Mouse (Mus musculus) T-helper 2 cell (primary cell): ENCODE measurements around the gene Rac2.

Experiments used
- in situ Hi-C: fragments of 300-600 bp; cut with MboI, MseI; formaldehyde crosslinking; loops from one replicate; pipeline ENCODE4 v1.15.1; 2025; ENCODE audit warnings: high pct_unique_total_duplicates

Rac2 gene

DNA sequence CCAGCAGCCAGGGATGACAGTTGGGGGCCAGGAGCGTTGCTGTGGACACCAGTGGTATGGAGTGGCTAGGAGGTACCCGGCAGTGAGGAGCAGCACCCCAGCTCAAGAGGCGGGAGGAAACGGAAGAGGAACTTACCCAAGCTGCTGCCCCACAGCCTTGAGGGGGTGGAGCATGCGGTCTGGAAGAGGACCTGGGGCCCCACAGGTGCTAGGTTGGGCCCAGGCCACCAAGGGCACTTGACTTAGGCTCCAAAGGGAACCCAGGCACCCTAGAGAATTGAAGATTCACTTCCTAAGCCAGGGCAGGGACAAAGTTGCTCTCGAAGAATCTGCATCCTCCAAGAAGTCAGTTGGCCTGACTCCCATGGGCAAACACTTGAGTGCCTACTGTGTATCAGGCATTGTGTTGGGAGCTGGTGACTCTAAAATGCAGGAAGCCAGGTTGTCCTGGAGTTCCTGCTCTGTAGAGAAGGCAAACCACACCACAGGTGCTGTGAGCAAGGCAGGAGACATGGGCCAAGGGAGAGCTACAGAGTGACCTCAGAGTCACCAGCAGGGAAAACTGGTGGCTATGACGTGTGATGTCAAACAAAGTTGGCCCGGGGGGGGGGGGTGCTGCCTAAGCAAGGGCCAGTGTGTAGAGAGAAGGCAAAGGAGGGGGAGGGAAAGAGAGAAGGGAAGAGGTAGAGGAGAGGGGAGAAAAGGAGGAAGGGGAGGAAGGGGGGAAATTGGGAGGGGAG lies at the start of gene Rac2:
Gene Rac2 (minus strand): TSS at position 126 of the 740 bp plus-strand sequence.
- in situ Hi-C loops = no loop called here

DNA sequence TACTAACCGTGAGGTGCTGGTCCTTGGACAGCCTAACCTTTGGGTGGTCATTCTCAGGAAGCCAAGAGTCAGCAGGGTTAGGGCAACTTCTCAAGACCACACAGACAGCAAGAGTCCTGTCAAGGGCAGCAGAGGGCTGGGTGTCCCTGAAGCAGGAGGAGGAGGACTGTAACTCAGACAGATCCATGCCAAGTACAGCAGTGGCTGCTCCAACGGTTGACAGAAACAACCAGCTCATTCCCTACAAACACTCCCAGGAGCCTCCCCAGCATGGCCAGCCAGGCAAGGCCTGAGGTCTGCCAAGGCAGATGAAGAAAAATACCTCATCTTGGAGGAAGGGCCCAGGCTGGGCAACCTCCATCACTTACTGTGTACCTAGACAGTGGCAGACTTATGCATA lies 44.4 kb upstream of the Rac2 start:
- in situ Hi-C loops = no loop called here

DNA sequence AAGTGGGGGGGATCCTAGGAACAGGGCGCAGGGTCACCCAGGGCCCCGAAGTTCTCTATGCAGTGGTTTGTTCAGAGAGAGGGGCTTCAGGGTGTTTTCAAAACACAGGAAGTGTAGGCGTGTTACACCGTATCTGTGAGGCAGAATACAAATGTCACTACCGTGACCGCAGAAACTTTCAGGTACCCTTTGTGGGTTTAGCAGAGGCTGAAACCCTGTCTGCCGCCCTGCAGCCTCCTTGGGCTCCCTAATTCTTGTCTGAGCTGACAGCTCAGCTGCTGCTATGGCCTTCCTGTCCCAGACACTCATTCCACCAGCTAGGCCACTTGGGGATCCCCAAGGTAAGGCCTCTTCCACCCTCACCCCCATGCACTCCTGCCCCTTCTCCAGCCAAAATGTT lies 42.0 kb upstream of the Rac2 start:
- in situ Hi-C loops = no loop called here

DNA sequence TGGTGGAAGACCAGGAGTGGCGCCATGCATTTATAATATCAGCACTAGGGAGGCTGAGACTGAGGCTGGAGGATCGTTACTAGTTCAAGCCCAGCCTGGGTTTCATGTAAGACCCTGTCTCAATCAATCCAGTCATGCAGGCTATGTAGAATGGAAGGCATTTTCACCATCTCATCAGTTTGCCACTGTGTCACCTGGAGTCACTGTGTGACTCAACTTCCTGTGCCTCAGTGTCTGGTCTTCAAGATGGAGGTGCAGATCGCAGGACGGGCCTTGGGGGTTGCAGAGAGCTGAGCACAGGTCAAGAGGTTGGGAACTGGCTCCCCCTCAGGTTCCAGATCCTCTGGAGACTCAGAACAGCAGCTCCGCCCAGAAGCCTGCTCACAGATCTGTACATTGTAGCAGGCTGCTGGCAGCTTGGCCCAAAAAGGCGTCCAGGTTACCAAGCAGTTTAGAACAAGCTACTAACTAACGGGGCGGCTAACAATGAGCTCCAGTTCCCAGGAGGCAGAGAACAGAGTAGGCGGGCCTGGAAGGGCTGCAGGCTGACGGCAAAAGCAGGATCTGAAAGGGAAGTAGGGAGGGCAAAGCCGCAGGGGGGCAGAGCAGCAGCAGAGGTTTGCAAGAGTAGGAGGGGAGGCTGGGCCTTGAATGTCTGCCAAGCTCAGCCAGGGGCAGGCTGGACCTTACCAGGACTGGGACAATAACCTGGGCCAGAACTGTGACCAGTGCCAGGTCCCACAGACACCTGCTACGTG lies 38.3 kb upstream of the Rac2 start:
- in situ Hi-C loops = no loop called here

DNA sequence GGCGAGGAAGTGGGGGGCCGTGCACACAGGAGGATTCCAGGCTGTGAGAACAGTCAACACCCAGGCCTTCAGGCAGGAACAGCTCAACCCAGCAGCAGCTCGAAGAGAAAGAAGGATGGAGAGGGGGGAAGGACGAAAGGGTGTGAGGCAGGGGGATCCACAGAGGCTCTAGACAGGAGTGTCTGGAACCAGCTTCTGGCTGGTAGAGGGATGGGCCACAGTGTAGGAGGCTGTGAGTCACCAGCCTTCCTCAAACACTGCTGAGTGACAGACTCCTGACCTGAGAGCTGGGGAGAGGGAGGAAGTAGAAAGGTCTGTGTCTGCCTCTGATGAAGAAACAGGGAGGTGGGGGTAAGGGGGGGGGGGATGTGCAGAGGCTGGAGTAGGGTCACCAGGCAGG lies 34.9 kb upstream of the Rac2 start:
- in situ Hi-C loops = no loop called here

DNA sequence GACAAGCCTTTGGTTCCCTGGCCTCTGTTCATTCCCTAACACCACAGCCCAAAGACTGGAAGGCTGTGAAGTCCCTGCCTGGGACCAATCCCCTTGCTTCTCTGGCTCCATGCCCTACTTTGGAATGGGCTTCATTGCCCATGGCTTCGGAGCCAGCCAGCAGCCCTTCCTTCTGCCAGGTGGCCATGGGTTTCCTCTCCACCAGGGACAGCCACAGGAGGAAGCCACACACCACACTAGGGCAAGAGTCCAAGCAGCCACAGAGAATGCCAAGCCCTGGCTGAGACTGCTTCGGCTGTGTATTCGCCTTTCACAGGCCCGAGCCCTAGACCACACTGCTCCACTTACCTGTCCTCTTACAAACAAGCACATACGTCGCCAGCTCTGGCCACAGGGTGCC lies 33.5 kb upstream of the Rac2 start:
- in situ Hi-C loops = no loop called here

DNA sequence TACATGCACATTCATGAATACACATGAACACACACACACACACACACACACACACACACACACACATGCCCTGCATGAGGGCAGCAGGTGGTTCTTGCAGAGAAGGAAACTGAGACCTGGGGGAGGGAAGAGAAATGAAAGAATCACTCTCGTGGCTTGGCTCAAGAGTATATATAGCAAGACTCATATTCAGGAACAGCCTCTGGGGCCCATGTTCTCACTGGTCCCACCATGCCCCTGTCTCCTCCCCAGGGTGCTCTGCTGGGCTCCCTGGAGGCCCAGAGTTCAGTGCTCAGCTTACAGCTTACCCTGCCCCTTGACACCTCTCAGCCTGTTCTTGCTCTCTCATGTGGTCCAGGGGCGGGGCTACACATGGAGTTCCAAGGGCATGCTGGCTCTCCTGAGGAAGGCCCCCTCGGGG lies 32.8 kb upstream of the Rac2 start:
- in situ Hi-C loops = no loop called here

DNA sequence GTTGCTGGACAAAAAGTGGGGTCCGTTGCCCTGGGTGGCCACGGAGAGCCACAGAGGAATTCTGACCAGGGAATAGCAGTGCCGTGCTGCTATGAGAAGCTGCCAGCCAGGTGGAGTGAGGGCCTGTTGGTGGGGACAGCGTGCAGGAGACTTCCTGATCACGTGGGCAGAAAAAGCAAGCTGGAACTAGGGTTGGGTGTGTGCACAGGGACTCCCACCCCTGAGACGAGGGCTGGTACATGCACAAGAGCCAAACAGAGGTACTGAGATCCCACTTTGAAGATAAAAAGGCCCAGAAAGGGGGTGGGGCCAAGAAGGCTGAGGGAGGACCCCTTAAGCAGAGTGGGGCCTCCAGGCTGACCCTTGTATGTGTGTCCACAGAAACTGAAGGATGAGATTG lies 31.7 kb upstream of the Rac2 start:
- in situ Hi-C loops = no loop called here

DNA sequence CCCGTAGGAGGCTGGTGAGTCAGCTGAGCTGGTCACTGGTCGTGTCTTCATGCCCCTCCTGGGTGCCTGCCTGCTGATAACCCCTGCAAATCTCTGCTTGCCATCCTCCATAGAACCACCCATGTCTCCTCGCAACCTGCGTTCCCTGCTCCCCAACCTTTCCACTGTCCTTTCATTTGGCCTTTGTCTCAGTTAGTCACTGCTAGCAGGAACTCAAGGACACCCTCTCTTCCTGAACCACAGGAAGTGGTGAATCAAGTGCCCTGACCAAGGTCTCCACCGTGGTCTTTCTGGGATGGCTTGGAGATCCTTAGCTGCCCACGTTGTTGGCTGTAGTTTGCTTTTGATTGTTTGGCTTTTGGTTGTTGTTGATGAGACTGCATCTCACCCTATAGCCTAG lies 28.6 kb upstream of the Rac2 start:
- in situ Hi-C loops = no loop called here

DNA sequence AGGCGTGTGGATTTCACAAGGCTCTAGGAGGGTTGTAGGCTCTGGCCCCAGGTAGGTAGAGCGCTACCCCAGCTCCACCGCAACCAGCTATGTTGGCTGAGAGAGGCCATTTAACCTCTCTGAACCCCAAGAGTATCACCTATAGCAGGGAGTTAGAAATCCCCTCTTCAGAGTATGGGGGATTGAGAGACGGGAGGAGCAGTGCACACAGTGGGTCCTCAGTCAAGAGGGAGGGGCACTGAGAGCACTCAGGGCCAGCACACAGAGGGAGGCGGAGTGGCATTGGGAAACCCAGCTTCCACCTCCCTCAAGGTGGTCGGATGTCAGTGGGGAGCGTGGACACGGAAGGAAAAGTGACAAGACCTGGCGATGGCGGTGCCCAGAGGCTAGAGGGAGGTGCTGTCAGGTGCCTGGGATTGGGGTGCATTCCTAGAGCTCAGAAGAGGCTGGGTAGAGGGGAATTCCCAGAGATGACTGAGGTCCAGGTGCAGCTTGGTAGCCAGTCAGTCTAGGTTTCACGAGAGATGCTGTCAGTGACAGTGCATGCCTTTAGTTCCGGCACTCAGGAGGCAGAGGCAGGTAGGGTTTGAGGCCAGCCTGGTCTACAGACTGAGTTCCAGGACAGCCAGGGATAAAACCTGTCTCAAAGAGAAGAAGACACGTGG lies 27.1 kb upstream of the Rac2 start:
- in situ Hi-C loops = loop anchor here (10.0 kb wide), 1 partner anchor 785 kb away; no protein-coding TSS in a partner anchor

DNA sequence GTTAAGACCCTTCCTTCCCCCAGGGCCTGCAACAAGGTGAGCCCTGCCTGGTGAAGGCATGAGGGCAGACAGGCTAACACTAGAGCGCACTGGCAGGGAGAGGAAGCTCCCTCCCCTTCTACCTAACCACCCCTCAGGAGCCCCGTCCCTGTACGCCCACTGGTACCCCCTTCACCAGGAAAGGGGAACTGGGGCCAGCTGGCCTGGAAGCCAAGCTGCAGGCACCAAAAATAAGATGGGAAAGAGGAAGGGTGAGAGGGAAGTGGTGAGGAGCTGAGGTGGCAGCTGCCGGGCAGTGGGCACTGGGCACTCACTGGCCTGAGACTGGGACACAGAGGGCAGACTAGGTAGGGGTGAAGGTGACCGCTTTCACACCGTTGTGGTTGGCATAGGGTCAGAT lies 26.5 kb upstream of the Rac2 start:
- in situ Hi-C loops = loop anchor here (10.0 kb wide), 1 partner anchor 784 kb away; no protein-coding TSS in a partner anchor

DNA sequence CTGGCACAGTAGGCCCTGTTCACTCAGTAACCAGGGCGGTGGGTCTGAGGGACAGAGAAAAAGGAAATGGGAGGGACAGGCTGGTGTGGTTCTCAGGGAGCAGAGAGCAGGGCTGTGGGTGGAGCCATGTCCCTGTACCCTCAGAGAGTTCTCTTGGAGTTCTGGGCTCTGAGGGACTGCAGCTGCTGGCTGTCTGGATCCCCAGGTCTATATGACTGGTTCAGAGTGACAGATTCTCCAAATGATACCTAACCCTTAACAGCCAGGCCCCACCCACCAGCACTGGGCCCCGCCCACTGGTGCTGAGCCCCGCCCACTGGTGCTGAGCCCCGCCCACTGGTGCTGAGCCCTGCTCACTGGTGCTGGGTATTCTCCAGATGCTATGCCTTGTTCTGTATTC lies 25.1 kb upstream of the Rac2 start:
- in situ Hi-C loops = loop anchor here (10.0 kb wide), 1 partner anchor 783 kb away; no protein-coding TSS in a partner anchor

DNA sequence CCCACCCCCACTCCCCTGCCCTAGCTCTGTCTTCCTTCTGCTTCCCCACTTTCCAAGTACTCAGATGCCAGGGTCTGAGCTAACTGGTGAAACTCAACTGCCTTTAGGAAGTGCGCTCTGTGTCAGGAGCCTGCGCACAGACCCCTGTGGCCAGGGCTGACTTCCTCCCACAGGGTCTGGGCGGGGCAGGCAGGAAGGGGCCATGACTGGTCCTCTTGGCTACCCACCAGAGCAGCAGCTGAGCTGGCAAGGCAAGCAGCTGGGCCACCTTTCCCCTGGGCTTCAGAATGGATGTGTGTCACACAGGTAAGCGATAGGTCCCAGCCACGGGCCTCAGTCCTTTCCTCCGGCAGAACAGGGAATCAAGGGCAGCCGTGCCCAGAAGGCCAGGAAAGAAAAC lies 24.3 kb upstream of the Rac2 start, which contains the start of gene Cyth4:
Gene Cyth4 (plus strand): TSS at position 134 of the 400 bp plus-strand sequence.
- in situ Hi-C loops = loop anchor here (10.0 kb wide), 1 partner anchor 782 kb away; no protein-coding TSS in a partner anchor

DNA sequence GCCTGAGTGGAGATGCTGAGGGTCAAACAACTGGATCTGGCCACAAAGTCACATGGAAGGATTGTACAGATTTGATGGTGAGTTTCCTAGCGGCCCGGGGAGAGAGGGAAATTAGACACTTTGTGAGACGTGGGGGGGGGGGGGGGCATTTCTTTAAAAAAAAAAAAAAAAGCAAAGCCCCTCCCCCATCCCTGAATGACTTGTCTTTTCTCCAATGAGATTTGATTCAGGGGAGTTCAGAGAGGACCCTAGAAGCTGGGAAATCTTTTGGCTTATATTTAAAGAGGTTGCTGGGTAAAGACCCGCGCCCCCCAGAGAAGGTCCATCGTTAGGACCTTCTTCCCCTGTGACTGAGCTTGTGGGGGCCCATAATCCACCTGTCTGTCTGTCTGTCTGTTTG lies 23.9 kb upstream of the Rac2 start:
- in situ Hi-C loops = loop anchor here (10.0 kb wide), 1 partner anchor 782 kb away; no protein-coding TSS in a partner anchor

DNA sequence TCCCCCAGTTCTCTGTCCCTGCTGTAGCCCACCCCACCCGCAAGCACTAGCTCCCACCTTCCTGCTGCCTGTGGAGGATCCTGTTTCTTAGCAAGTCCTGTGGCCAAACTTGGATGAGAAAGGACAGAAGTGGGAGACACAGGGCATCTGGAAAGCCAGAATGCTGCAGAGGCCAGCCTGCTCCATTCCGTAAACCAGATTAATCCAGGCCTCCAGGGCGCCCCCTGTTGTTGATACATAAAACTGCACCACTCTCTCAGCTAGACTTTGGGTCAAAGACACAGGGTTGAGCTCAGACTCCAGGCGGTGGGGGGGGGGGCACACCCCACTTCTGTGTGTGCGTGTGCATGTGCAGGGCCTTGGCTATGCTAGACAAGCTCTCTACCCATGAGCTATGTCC lies 22.9 kb upstream of the Rac2 start:
- in situ Hi-C loops = loop anchor here (10.0 kb wide), 1 partner anchor 781 kb away; no protein-coding TSS in a partner anchor

DNA sequence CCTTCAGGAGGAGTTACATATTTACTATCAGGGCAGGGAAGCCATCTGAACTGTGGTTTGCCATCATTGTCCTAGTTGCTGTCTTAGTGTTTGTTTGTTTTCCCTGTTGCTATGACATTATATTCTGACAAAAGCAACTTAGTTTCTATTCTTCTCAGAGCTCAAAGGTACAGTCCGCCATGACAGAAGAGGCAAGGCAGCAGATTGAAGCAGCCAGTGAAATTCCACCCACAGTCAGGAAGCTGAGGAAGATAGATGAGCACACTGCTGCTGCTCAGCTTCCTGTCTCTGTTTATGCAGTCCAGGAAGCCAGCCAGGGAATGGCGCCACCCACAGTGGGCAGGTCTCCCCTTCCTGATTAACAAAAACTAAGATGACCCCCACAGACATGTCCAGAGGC lies 22.2 kb upstream of the Rac2 start:
- in situ Hi-C loops = loop anchor here (10.0 kb wide), 1 partner anchor 780 kb away; no protein-coding TSS in a partner anchor

DNA sequence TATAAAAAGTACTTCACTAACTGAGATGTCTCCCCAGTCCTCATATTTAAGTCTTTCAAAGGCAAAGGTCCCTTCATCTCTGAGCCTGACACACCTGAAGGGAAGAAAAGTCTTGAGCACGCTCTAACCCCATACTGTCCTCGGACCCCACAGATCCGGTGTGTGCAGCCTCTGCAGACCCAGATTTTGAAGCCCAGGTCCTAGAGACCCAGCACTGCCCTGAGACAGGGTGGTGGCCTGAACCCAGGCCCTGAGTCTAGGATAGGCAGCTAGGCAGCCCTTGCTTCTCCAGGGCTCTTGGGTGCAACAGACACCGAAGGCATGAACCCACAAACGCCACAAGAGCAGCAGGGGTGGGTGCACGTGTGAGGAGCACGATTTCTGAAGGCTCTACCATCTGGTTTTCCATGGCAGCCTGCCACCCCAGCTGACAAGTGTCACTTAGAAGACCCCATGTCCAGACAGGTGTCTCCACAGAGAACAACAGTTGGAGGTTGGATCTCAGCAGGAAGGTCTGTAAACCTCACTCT lies 21.4 kb upstream of the Rac2 start:
- in situ Hi-C loops = loop anchor here (10.0 kb wide), 1 partner anchor 779 kb away; no protein-coding TSS in a partner anchor

DNA sequence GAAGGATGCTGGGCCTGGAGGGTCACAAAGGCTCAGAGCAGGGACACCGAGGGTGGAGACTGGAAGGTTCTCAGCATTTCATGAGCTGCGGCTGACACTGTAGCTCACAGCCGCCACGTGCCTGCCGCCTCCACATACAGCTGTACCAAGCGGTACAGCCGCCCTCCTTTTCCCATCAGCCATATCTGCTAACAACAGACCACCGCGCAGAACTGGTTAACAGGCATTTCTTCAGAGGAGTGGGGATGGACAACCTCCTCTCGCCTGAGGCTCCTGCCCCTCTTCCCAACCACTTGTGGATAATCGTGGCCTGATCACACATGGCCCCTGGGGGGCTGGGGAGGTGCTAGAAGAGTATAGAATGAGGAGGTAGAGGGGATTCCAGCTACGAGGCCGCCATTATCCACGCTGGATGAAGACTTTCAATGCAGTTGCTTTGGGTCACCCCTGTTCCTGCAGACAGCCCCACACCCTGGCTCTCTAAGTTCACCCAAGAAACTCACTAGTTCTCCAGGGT lies 19.9 kb upstream of the Rac2 start:
- in situ Hi-C loops = loop anchor here (10.0 kb wide), 1 partner anchor 778 kb away; no protein-coding TSS in a partner anchor

DNA sequence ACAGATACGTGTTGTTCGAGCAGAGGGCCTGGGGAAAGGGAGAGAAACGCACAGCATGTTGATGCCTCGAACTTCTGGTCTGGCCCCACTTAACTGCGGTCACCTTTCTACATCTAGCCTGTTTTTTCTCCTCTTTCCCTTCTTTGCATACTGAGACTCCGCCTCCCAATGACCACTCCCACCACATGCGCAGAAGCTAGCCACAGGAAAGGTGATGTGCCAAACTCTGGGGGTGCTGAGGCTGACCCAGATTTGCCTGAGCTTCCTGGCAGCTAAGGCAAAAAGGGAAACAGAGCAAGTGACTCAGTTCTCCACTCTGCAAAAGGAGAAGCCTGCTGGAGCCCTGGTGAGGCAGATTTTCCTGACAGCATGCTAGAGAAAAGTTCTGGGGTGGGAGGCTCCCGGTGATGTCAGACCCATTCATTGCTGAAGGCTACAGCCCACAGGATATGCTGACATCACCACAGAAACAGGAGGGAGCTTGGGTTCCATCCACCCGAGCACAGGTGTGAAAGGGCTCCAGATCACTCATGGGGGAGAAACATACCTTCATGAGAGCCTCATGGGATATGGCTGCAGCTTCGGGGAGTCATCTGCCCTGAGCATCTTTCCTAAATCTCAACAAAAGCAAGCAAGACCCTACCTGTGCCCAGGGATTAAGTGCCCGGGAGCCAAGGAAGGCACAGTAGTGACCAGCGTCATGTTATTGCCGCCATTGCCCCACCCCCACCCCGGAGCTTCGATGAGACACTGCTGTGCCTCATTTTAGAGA lies 19.3 kb upstream of the Rac2 start:
- in situ Hi-C loops = loop anchor here (10.0 kb wide), 1 partner anchor 777 kb away; no protein-coding TSS in a partner anchor

DNA sequence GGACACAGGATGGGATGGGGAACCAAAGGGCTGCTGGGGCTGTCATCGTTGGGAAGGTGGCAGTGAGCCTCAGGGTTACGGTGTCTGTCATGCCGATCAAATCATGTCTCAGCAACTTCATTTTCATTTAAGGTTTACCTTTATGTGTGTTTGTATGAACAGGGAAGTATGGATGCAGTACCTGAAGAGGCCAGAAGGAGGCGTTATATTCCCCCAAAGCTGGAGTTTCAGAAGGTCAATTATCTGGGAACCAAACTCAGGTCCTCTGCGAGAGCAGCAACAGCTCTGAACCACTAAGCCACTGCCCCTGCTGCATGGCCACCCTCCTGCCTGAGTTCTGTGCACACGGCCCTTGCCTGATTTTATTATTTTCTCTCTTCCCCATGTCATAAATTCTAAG lies 18.2 kb upstream of the Rac2 start:
- in situ Hi-C loops = loop anchor here (10.0 kb wide), 1 partner anchor 776 kb away; no protein-coding TSS in a partner anchor
